Mouse (Mus musculus) left cerebral cortex, postnatal 4 days (tissue): Measurements from ENCODE around the gene Trpm3. TPM values are rescaled to one million over a fixed set of nuclear protein-coding genes. Genes with fewer than 3 reads are reported as not detected.
A peak's percentile ranks its signal among the peaks of the same experiment; 100 is the strongest.
"Not testable (repeated sequence)": the region's sequence is repeated elsewhere in the genome, so short reads cannot be mapped to it uniquely, and the experiment has no call there.

Source experiments
- DNase-seq: peaks from one replicate; pipeline ENCODE4 v3.0.0-alpha.2; 2022
- intact Hi-C: fragments of 180-260 bp; cut with DNase I; formaldehyde crosslinking; loops from one replicate; pipeline ENCODE4 v1.15.1; 2025
- total RNA-seq, 2 experiments: library from RNA; stranded (reverse); gene quantifications; 2 replicates each; pipeline ENCODE4 v1.2.3; 2021

Gene Trpm3
- total RNA-seq, 2 experiments from 2014 or later: 88.7 to 89.4 TPM

DNA sequence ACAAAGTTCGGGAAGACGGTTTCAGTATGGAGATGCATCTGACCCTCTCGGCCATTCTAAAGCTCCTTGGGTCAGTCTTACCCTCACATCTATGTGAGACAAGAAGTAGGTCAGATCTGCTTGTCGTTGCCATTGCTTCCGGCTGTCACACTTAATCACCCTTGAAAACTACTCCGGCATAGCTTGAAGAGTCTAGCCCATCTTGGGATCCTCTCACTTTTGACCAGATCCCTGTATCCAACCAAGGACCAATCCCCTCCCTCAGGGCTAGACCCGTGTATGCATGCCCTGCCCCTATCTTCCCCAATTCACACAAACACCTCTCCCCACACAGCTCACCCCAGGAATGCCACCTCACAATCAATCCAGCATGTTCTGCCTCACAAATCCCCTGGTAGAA, 867.0 kb downstream of the Trpm3 start:
- DNase-seq: no peak
- intact Hi-C loops: loop anchor here (5.0 kb wide), 1 partner anchor 131 kb away; no protein-coding TSS in a partner anchor

DNA sequence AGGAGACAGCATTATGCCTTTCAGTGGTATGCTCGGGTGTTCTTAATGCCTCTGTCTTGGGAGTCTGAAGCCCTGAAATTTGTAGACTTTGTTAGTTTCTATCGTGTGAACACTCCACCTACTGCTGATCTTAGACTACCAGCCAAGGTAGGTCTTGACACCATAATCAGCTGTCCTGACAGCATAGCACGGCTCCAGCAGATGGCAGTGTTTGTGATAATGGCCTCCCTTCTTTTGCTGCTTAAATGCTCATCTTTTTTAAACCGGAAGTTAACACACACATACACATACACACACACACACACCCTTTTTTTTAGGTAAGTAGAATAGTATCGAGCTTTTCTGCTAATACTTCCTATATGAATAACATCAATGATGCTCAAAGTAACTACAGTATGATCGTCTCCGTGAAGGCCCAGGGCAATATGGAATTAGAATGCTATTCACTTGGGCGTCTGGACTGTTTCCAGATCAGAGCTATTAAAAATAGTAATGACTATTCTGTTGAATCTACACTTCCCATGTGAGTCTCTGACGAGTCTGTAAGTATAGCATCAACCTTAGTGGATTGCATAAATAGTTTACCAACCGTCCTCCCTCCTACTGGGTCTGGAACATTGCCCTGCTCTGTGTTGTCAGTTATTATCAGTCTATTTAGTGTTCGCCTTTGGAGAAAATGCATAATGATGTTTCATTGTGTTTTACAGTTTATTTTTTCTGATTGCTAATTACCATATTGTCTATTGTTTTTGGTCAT, 867.8 kb downstream of the Trpm3 start:
- DNase-seq: peak; percentile 63
- intact Hi-C loops: loop anchor here (5.0 kb wide), 1 partner anchor 131 kb away; no protein-coding TSS in a partner anchor

DNA sequence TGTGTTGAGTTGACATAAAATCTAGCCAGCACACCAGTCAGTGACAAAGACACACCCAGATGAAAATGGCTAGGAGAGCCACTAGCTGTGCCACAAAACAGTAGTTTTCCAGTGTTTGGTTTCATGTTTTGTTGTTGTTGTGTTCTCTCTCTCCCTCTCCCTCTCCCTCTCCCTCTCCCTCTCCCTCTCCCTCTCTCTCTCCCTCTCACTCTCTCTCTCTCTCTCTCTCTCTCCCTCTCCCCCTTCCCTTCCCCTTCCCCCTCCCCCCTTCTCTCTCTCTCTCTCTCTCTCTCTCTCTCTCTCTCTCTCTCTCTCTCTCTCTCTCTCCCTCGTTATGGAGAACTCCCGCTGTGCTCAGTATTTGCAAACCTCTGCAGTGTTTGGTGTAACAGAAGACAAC, 874.8 kb downstream of the Trpm3 start:
- no peak for DNase-seq
- intact Hi-C loops: no loop called here

DNA sequence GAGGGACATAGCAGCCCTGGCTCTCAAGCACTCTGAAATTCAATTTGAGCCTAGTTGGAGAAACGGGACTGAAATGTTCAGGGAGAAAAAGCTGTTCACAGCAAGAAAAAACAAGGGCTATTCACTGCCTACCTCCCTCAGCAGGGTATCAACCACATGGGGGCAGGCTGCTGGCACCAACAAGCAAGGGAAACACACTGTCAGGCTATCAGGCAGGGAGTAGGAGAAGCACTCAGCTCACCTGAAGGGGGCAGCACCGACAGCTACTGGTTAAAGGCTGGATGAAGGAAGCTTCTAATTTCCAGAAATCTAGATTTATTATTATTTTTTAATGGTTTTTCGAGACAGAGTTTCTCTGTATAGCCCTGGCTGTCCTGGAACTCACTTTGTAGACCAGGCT, 876.7 kb downstream of the Trpm3 start:
- intact Hi-C loops: no loop called here
- peak; percentile 43 for DNase-seq

DNA sequence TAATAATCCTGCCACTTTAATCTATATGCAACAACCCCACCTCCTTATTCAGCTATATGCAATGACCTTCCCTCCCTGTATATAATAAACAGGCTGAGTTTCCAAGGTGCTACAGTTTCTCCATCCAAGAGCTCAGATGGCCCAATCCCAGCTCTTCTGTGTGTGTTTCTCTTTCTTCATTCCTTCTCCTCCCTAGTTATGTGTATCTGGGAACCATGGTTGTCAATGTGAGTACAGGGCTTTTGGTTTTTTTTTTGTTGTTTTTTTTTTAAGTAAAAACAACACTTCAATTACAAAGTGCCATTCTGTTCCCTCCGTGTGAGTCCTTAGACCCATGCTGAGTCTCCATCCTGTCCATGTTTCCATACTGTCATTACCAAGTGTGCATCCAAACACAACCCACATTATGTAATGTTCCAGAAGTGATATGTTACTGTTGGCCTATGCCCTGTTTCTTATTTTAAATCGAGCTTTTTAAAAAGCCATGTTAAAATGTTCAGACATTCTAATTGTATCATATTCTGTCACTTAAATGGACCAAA, 879.4 kb downstream of the Trpm3 start:
- DNase-seq: no peak
- intact Hi-C loops: no loop called here

DNA sequence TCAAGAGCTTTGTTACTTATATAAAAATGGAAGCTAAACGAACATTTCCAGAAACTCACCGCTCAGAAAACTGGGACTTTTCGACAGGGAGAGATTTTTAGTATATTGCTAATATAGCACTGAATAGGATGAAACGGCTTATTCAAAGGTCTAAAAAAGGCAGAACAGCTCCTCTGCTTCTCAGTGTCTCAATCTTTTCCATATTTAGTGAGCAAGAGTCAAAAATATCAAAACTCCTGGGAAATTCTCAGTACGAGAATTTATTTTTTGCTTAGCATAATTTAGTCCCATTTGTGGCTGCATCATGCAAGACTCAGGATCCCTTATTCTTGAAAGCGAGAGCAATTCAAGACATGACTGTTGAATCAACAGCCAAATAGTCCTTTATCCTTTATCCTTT, 884.1 kb downstream of the Trpm3 start:
- intact Hi-C loops: no loop called here
- no peak for DNase-seq

DNA sequence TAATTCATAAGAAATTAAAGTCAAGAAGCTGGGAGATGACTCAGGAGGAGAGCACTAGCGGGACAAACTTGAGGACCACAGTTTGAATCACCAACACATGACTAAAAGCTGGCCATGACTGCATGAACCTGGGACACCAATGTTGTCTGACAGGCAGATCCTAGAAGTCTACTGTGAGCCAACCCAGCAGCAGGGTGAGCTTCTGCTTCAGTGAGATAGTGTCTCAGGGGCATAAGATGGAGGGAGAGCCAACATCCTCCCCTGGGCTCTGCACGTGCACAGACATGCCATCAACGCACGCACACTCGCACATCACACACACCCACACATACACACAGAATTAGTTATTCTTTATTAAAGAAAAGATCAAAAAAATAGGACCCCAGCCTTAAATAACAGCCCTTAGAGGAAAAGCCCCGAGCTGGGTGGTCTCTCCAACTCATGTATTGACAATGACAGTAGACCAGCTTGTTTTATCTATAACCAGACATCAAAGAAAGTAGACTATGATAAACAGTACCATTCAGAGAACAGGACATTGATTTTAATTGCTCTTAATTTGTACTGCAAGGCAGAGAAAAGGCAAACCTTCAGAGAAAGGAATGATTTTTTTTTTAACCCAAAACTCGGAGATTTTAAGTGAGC, 884.6 kb downstream of the Trpm3 start:
- intact Hi-C loops: no loop called here
- DNase-seq: peak; percentile 37

DNA sequence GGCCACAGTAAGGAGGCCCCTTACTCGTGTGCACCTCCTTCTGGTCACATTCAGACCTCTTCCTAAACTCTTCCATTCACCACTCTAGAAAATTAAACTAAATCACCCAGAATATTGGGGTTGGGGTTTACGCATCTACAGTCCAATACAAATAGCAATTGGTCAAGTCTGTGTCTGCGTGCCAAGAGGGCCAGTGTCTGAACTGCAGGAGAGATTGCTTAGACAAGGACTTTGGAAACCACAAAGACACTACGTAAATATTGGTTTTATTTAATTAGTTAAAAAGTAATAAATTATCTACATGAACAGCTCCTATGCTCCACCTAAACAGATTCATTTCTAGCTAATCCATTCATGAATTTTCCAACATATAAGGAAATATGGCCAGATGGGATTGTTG, 886.0 kb downstream of the Trpm3 start:
- DNase-seq: no peak
- intact Hi-C loops: no loop called here

DNA sequence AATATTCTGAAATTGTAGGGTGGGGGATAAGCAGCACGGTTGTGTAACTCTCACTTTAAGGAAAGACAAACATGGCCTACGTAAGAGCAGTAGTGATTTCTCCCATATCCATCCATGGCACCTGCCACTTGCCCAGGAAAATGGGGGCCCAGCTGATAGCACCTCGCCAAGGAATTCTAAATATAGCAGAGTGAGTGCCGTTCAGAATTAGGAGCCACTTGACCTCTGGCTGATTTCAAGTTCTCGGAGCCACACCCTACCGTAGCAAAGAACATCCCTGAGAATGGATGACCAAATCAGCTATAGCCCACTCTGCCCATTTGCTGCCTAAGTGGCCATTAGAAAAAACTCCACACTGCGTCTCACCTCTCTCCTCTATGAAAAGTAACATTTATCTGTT, 887.6 kb downstream of the Trpm3 start:
- no peak for DNase-seq
- intact Hi-C loops: no loop called here

DNA sequence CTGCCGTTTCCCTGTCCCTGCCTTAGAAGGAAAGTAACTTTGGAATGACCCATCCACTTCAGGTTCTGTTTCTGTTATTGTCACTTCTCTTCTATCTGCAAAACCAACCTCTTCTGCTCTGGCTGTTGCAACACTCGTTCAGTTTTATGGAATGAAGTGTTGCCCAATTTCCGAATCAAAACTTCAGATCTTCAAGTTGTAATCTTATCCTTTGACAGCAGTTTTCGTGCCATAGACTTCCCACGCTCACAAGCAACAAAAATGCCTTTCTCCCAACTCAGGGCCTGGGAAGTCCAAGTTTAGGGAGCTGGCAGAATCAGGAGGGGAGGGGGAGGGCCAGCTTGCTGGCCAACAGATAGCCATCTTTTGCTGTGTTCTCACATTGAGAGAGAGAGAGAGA, 889.4 kb downstream of the Trpm3 start:
- intact Hi-C loops: no loop called here
- DNase-seq: no peak

DNA sequence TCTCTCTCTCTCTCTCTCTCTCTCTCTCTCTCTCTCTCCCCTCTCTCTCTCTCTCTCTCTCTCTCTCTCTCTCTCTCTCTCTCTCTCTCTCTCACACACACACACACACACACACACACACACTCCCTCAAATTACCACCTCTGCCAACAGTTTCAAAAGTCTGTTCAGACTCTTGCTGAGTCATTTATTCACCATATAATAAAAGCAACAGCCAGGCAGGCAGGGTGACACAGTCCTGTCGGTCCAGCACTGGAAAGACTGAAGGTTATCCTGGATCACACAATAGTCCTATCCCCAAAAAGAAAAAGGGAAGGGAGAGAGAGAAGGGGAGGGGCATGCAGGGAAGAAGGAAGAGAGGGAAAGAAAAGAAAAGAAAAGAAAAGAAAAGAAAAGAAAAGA, 894.5 kb downstream of the Trpm3 start:
- DNase-seq, intact Hi-C loops: not testable (repeated sequence)

DNA sequence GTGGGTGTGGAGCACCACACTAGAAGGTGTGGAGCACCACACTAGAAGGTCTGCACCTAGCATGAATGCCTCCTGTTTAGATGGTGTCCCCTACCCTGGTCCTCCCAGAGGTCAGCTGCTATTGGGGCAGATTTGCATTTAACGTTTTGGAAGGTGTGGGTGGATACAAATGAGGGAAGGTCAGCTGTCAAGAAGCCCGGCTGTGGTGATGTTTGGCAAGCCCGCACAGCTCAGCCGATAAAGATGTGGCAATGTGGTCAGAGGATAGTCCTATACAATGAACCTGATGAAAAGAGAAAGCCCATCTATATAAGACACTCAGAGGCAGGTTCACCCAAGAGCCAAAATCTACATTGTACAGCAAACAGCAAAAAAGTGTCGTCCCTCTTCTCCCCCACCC, 895.3 kb downstream of the Trpm3 start:
- DNase-seq: no peak

DNA sequence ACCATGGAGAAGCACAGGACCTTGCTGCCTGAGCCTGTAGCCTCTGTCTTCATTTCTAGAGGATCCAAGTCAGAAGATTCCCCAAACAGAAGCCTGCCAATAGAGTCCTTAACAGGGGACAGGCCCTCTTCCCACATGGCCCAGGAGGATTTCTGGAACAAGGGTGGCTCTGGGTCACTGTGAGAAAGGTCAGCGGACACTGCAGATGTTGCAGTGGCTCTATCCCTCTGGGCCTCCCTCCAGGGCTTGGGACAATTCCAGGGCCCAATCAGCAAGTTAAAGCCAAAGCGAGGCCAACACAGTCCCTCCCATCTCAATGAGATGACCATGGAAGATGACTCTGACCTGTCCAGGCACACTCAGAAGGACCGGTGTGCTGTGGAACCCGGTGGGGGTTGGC, 896.1 kb downstream of the Trpm3 start:
- intact Hi-C loops: no loop called here
- DNase-seq: peak; percentile 17

More for the DNA sequence above, 895.3 kb downstream of the Trpm3 start:
- intact Hi-C loops: no loop called here

DNA sequence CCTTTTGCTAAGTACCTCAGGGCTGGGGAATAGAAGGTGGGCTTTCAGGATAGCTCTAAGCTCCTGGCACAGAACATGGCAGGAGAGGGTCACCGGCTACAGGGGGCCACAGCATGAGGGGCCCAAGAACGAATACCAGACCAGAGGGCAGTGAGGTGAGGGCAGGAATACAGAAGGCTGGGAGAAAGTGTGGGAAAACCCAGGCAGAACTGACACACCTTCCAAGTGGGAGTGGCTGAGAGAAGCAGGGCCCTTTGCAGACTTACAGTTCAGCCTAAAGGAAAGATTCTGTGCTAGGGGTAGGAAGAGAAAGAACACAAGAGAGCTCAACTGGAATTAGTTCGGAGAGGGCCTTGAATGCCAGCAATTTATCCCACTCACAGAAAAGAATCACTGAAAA, 896.9 kb downstream of the Trpm3 start:
- DNase-seq: no peak
- intact Hi-C loops: no loop called here

DNA sequence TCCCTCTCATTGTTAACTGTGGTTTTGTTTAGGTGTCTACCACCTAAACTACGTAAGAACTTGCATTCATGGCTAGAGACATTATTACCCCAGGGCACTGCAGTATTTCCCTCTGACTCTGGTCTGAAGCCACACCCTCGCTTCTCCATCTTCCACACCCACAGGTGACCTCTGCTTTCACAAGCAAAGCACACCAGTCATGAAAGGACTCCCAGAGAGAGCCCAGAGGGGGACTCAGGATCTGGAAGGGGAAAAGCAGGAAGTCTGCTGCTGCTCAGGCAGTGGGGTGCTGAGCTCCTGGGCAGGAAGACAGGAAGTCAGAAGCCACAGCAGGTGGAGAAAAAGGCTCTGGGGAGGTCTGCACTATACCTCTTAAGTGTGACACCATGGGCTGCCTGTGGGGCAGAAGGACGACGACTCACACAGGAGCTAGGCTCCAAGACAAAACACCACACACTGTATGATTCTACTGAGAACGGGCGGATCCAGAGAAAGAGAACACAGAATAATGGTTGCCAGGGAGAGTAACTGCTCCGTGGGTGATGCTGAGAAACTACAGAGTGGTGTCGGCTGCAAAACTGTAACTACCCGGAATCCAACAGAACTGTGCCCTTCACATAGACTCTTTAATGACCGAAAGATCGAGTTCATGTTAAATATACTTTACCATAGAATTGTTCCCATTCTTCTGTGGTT, 898.1 kb downstream of the Trpm3 start:
- DNase-seq: no peak
- intact Hi-C loops: no loop called here

DNA sequence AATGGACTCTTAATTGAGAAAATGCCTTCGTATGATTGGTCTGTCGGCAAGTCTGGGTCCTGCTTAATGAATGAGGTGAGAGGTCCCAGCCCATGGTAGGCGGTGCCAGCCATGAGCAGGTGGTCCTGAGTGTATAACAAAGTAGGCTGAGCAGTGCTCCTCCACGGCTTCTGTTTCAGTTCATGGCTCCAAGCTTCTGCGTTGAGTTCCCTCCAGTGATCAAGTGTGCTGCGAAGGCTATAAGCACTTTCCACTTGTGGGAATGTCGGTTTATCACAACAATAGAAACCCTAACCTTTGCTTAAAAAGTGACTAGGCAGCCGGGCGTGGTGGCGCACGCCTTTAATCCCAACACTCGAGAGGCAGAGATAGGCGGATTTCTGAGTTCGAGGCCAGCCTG, 898.7 kb downstream of the Trpm3 start:
- DNase-seq: no peak
- intact Hi-C loops: no loop called here

DNA sequence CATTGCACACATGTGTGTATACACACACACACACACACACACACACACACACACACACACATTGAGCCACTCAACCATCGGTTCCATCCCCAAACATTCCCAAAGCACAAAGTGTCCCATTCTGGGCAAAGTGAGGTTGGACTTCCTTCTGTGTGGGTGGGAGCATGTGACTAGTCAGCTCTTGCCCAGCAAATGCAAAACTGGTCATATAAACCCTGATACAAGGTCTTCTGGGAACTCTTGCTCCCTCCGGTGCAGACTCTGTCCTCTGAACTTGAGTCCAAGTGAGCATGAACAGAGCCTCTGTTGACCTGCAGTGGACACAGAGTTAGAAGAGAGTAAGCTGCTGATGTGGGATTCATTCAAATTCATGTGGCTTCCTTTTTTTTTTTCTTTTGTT, 899.5 kb downstream of the Trpm3 start:
- intact Hi-C loops: no loop called here
- DNase-seq: no peak

DNA sequence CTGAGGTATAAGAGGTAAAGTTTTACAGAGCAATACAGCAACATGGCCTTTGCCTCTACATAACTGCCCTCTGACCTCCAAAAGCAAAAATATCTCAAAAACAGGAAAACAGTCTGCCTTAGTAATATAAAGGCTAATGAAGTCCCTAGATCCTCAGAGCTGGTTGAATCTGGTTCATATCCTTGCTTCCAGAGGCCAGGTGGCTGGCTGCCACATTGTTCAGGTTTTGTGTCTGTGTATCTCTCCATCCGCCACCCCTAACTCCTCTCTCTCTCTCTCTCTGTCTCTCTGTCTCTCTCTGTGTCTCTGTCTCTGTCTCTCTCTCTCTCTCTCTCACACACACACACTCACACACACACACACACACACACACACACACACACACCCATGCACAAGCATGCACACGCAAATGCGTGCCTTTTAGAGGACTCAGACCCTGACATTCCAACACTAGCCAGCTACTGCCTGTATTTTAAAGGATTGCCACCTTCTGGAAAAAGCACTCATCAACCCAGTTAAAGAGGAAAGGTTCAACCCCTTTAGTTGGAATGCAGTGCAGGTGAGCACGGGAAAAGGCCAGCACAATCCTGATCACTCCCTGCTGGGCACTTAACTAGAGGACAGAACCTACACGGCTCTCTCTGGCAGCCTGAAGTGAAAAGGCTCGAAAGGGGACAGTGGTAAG, 902.8 kb downstream of the Trpm3 start:
- intact Hi-C loops: no loop called here
- DNase-seq: no peak

DNA sequence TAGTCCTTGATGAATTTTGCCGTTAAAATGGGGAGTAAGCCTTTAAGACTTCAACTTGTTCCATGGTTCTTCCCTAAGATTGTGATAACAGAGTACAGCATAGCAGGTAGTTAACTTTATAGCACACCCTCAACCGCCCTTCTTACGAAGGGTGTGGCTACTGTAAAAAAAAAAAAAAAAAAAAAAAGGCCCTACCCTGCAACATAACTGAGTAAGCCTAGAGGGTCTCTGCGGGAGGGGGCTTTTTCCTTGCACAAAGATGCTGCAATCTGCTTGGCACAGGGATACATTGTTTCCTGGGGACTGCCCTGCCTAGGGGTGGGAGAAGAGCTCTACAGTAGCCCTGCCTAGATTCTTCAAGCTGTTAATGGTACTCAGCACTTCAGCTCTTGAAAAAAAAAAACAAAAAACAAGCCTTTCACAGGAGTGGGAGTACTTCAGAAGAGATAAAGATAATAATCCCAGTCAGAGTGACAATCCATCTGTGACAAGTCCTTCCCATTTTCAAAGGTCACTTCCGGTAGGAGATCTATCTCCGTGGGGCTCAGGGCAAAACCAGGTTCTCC, 903.4 kb downstream of the Trpm3 start:
- no peak for DNase-seq
- intact Hi-C loops: no loop called here

DNA sequence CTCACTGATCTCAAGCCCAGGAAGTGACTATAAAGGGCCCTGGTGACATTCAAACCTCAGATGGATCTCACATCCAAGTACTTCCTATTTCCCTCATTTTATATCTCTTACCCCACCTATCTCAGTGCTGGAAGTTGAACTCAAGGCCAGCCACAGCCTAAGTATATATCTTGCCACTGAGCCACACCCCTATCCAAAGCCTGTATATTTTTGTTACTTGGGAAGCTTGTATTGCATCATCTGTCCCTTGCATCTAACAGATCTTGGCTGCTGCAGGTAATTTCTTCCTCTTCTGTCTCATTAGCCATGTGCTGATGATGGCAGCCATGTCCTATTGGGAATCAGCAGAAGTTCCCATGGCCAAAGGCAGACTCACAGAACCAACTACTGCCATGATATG, 904.9 kb downstream of the Trpm3 start:
- DNase-seq: no peak
- intact Hi-C loops: no loop called here
